Mouse (Mus musculus) limb, embryonic 14.5 days (tissue): ENCODE measurements at regions not wholly inside any gene's neighbourhood (a gene's known extent, or its start where the extent isn't known, plus 50 kb on each side); places are given as distances from the start of the nearest gene placed in this dataset.

ENCODE experiments used
- ATAC-seq: fragments of 200-750 bp; cut with Nextera tagmentation; 2 replicates; pipeline ENCODE4 v1.8.0; 2017; ENCODE audit warnings: low read depth, moderate number of reproducible peaks, moderate TSS enrichment; ENCODE audit not compliant: low FRiP score
- DNase-seq: peaks from one replicate; pipeline ENCODE4 v3.0.0-alpha.2; 2015; ENCODE audit warnings: low spot score
- H3K27ac ChIP-seq: fragments of 300-500 bp; sonication (generic); replicated peaks from 2 replicates; pipeline ENCODE4 v1.5.1; 2014; ENCODE audit warnings: low read depth, mild to moderate bottlenecking, low read length, moderate library complexity, mixed read lengths
- H3K27me3 ChIP-seq: fragments of 300-500 bp; sonication (generic); 2 replicates; pipeline ENCODE4 v1.6.1; 2014; ENCODE audit warnings: low read length, mixed read lengths; ENCODE audit not compliant: control insufficient read depth, insufficient read depth
- H3K36me3 ChIP-seq: fragments of 300-500 bp; sonication (generic); 2 replicates; pipeline ENCODE4 v1.6.1; 2014; ENCODE audit warnings: mild to moderate bottlenecking, low read length, moderate library complexity, mixed read lengths; ENCODE audit not compliant: control insufficient read depth, insufficient read depth
- H3K4me1 ChIP-seq: fragments of 300-500 bp; sonication (generic); 2 replicates; pipeline ENCODE4 v1.6.1; 2014; ENCODE audit warnings: antibody characterized with exemption, low read length, mixed read lengths; ENCODE audit not compliant: control insufficient read depth, insufficient read depth
- H3K4me2 ChIP-seq: fragments of 300-500 bp; sonication (generic); replicated peaks from 2 replicates; pipeline ENCODE4 v1.6.1; 2014; ENCODE audit warnings: low read depth, mild to moderate bottlenecking, low read length, moderate library complexity; ENCODE audit not compliant: severe bottlenecking
- H3K4me3 ChIP-seq: fragments of 300-500 bp; sonication (generic); replicated peaks from 2 replicates; pipeline ENCODE4 v1.5.1; 2014; ENCODE audit warnings: low read length
- H3K9ac ChIP-seq: fragments of 300-500 bp; sonication (generic); 2 replicates; pipeline ENCODE4 v1.6.1; 2014; ENCODE audit warnings: mild to moderate bottlenecking, low read depth, low read length, moderate library complexity; ENCODE audit not compliant: severe bottlenecking
- H3K9me3 ChIP-seq: fragments of 300-500 bp; sonication (generic); 2 replicates; pipeline ENCODE4 v1.6.1; 2016; ENCODE audit warnings: low read length; ENCODE audit not compliant: control insufficient read depth
- POLR2A ChIP-seq: fragments of 200-500 bp; IDR thresholded peaks from 2 replicates; pipeline ENCODE4 v1.8.0; 2012; ENCODE audit warnings: inconsistent platforms, mild to moderate bottlenecking, moderate library complexity, borderline replicate concordance; ENCODE audit not compliant: insufficient read depth, insufficient read length; ENCODE audit errors: extremely low read depth
- WGBS: fragments of 180-500 bp; shearing (Covaris S2); extraction: QIAGEN DNeasy Blood & Tissue Kit; methylation state at CpG from one replicate; pipeline ENCODE4 v1.1.7; 2014; 5-methylcytosine and 5-hydroxymethylcytosine counted together

DNA sequence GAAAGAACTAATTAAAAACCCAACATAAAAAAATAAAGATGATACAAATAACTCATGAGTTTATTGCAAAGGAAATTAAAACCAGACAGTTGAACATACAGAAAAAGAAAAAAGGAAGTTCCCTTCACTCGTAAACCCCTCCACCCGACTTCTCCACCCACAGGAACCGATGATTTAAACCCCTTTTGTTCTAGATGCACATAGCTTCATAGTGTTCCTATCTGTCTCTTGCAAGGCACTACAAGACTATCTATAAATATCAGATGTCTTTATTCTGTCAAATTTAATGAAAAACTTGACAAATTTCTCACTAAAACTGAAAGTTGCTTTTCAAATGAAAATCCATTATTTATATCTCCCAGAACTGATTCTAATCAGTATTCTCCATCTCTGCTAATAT is 100.2 kb downstream of the Kctd12 start:
- Histone ChIP-seq H3K9me3 (no peaks in the 10 kb centered on the region), H3K4me2 (no peak overlapping the region), H3K36me3 (no peaks in the 10 kb centered on the region), H3K4me1 (peaks cover 11% of the 10 kb centered on the region), H3K27ac (no peak overlapping the region), H3K9ac (no peak overlapping the region), H3K27me3 (no peaks in the 10 kb centered on the region), H3K4me3 (no peak overlapping the region)
- 70% methylated on average over 3 of the region's 3 CpGs for WGBS
- TF ChIP-seq POLR2A: no peak
- ATAC-seq (no peak), DNase-seq (no peak)

DNA sequence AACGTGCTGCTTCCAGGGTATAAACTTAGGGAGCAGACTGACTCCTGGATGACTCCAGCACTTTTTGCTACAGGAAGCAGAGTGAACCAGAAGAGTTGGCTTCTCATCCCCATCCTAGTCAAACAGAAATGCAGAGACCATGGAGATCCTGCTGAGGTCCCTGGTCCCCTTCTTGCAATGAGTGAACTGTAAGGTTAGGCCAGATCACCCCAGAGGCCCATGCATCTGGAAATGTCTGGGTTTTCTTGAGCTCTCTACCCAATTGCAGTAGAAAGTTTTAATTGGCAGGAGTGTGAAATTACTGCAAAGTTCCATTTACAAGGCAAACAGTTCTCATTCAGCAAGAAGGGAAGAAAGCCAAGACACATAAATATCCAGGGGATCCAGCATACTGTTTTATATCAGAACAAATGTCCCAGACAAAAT is 101.8 kb downstream of the Kctd12 start:
- no peaks in the 10 kb centered on the region for H3K27me3 ChIP-seq
- 33% methylated on average over 1 of the region's 1 CpGs for WGBS

DNA sequence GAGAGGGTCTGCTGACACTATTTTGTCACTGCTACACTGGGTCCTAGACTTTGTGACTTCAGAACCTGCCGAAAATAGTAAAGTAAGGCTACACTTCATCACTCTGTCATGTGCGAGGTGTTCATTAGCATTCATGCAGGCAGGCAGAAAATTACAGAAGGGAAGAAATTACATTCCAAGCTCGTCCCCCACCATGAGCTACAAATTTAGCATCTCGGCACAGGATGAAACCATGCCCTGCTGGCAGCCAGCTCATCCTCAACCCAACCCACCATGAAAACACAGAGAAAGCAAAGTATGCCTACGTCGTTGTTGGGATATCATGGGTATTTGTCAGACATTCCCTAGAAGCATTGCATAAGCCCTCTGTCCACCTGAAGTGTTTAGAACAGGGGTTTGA is 103.9 kb downstream of the Kctd12 start:
- H3K27me3 ChIP-seq: no peaks in the 10 kb centered on the region
- H3K9me3 ChIP-seq: no peaks in the 10 kb centered on the region
- TF ChIP-seq POLR2A: no peak
- no peak for DNase-seq
- no peak overlapping the region for H3K9ac ChIP-seq
- peaks cover 11% of the 10 kb centered on the region for H3K4me1 ChIP-seq
- H3K4me3 ChIP-seq: no peak overlapping the region
- no peak for ATAC-seq
- 88% methylated on average over 6 of the region's 6 CpGs for WGBS
- H3K36me3 ChIP-seq: no peaks in the 10 kb centered on the region
- no peak overlapping the region for H3K4me2 ChIP-seq
- no peak overlapping the region for H3K27ac ChIP-seq

More for the DNA sequence above, 101.8 kb downstream of the Kctd12 start:
- Histone ChIP-seq H3K27ac (peak overlapping the region; percentile 67), H3K4me3 (no peak overlapping the region), H3K36me3 (no peaks in the 10 kb centered on the region), H3K4me1 (peaks cover 11% of the 10 kb centered on the region), H3K9ac (no peak overlapping the region), H3K9me3 (no peaks in the 10 kb centered on the region), H3K4me2 (no peak overlapping the region)
- ATAC-seq (peak; percentile 87), DNase-seq (peak; percentile 93)
- TF ChIP-seq POLR2A: no peak

DNA sequence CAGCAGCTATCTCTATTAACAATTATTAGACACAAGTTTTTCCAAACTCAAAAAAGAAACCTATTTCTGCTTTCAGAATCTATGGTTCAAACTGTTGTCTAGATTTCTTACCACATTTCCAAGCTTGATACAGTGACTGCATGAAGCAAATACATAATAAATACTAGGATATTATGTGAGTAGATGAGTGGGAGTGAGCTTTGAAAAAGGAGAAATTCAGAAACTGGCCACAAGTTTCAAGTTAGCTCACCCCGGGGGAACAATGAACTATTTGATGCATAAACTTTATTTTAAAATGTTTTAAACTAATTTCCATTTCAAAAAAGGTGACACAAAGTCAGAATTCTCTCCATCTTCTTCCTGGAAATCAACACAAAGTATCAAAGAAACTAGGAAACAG is 114.3 kb downstream of the Kctd12 start:
- no peak overlapping the region for H3K9ac ChIP-seq
- no peak overlapping the region for H3K27ac ChIP-seq
- H3K27me3 ChIP-seq: no peaks in the 10 kb centered on the region
- no peak overlapping the region for H3K4me3 ChIP-seq
- H3K36me3 ChIP-seq: no peaks in the 10 kb centered on the region
- no peaks in the 10 kb centered on the region for H3K4me1 ChIP-seq
- no peak for TF ChIP-seq POLR2A
- no peaks in the 10 kb centered on the region for H3K9me3 ChIP-seq
- WGBS: 85% methylated on average over 1 of the region's 1 CpGs
- no peak for DNase-seq
- no peak for ATAC-seq
- no peak overlapping the region for H3K4me2 ChIP-seq

DNA sequence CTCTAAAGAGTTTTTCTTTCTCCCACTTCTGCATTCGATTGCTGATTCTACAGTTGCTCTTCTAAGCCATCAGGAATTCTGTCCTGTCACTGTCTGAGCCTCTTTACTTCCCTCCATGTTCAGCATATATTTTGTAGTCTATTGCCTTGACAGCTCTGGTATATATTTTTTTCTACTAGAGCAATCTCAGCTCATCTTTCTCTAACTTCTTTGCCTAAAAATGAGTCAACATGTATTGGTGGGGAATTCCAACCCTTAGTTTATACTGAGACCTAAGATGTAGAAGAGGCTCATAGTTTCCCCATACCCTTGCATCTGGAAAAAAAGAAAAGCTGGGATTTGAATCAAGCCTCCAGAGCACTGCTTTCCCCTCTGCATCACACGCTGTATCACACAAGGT is 114.7 kb downstream of the Kctd12 start:
- no peak for TF ChIP-seq POLR2A
- Histone ChIP-seq H3K4me2 (no peak overlapping the region), H3K27me3 (no peaks in the 10 kb centered on the region), H3K36me3 (no peaks in the 10 kb centered on the region), H3K9me3 (no peaks in the 10 kb centered on the region), H3K9ac (no peak overlapping the region), H3K4me1 (no peaks in the 10 kb centered on the region), H3K4me3 (no peak overlapping the region), H3K27ac (no peak overlapping the region)
- DNase-seq: no peak
- WGBS: 84% methylated on average over 2 of the region's 2 CpGs
- ATAC-seq: no peak

DNA sequence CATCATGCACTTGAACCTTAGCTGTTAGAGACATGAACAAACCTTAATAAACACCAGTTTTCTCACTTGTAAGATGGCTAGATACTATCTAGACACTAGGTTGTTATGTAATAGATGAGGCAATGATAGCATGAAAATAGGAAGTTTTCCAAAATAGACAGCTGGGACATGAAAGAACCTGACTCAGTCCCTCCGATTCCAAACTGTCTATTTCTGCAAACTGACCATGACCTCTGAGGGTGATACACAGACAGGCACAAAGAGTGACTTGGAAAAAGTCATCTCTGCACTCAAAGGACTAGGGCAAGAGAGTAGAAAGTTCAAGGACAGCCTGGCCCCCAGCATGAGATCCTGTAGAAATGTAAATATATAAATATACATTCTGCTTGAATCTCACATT is 115.9 kb downstream of the Kctd12 start:
- no peak for DNase-seq
- Histone ChIP-seq H3K27ac (no peak overlapping the region), H3K9ac (no peak overlapping the region), H3K4me2 (no peak overlapping the region), H3K27me3 (no peaks in the 10 kb centered on the region), H3K9me3 (no peaks in the 10 kb centered on the region), H3K36me3 (no peaks in the 10 kb centered on the region), H3K4me1 (no peaks in the 10 kb centered on the region), H3K4me3 (no peak overlapping the region)
- ATAC-seq: no peak
- no peak for TF ChIP-seq POLR2A
- WGBS: 100% methylated on average over 1 of the region's 1 CpGs
